Mouse (Mus musculus) CD4-positive naive resting alpha-beta T cell, adult 57 days (primary cell): ENCODE results near the gene Sbk1. TPM values are rescaled to one million over a fixed set of nuclear protein-coding genes. Genes with fewer than 3 reads are reported as not detected.

Source experiments
- total RNA-seq: library from RNA; stranded (reverse); gene quantifications from one replicate; pipeline ENCODE4 v1.2.4, GENCODE M21; 2023

Gene Sbk1
- 50.2 TPM for total RNA-seq

GRCm38 (mm10) chr7:126271712-126272683, at the start of gene Sbk1:
Gene Sbk1 (plus strand): TSS chr7:126272619.

Other genes with a start within 250 kb of the Sbk1 start
- not detected for gene Gsg1l, start 190.2 kb upstream of the Sbk1 start, total RNA-seq
- gene Xpo6, start 72.1 kb upstream of the Sbk1 start, total RNA-seq: 211 TPM
- gene Lat, start 97.0 kb downstream of the Sbk1 start, total RNA-seq: 698 TPM
- 85.7 TPM for gene Spns1, start 104.8 kb downstream of the Sbk1 start, total RNA-seq
- 22.7 TPM for gene Nfatc2ip, start 124.1 kb downstream of the Sbk1 start, total RNA-seq
- 42.7 TPM for gene Cd19, start 142.3 kb downstream of the Sbk1 start, total RNA-seq
- 35.2 TPM for gene Rabep2, start 156.1 kb downstream of the Sbk1 start, total RNA-seq
- 0.86 TPM for gene Atp2a1, start 190.5 kb downstream of the Sbk1 start, total RNA-seq
- gene Sh2b1, start 202.8 kb downstream of the Sbk1 start, total RNA-seq: 95.6 TPM
- gene Tufm, start 214.7 kb downstream of the Sbk1 start, total RNA-seq: 49.0 TPM
- 222 TPM for gene Atxn2l, start 230.8 kb downstream of the Sbk1 start, total RNA-seq